Mouse (Mus musculus) kidney, postnatal 14 days (tissue): ENCODE measurements around the gene Ppid.
"Not testable (repeated sequence)": the region's sequence is repeated elsewhere in the genome, so short reads cannot be mapped to it uniquely, and the experiment has no call there.

Source experiments
- DNase-seq: peaks from one replicate; pipeline ENCODE4 v3.0.0; 2022; ENCODE audit warnings: mixed read lengths

Ppid gene

GRCm38 (mm10) chr3:79573376-79573775, 17.8 kb upstream of the Ppid start:
- DNase-seq = not testable (repeated sequence)

GRCm38 (mm10) chr3:79574336-79574735, 16.8 kb upstream of the Ppid start:
- DNase-seq = no peak

DNA sequence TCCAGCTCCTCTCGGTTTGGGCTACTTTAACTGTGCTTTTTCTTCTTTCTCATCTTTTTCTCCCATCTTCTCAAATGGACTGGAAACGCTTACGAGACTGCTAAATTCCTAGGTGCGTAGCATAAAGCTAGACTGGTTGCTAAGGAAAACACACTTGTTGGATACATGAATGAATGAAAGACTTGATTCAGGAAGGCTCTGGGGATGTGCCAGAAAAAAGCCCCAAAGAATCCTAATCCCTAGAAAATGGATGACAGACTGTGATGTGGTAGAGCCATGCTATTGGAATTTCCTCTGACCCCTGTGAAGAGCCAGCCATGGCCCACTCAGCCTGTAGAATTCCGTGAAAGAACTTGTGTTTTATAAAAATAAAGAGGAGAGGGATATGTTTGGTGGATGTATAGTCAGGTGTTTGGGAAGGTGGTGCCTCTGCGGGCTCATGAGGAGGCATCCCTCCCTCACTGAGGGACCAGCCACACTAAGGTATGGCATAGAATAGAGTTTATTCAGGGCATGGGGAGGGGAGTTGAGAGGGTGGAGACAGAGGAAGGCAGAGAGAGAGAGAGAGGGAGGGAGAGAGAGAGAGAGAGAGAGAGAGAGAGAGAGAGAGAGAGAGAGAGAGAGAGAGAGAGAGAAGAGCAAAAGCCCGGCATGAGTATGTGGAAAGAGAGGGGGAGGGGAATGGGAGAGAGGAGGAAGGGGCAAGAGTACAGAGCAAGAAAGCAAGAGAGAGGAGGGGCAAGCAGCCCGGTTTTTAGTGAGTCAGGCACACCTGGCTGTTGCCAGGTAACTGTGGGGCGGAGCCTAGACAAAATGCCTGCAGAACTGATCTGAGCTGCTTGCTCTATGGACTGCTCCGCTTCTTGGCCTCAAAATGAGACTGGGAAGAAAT, 15.3 kb upstream of the Ppid start:
- peak; percentile 70 for DNase-seq

- no peak for DNase-seq
Measured at GRCm38 (mm10) chr3:79576468-79576816, 14.7 kb upstream of the Ppid start.

DNA sequence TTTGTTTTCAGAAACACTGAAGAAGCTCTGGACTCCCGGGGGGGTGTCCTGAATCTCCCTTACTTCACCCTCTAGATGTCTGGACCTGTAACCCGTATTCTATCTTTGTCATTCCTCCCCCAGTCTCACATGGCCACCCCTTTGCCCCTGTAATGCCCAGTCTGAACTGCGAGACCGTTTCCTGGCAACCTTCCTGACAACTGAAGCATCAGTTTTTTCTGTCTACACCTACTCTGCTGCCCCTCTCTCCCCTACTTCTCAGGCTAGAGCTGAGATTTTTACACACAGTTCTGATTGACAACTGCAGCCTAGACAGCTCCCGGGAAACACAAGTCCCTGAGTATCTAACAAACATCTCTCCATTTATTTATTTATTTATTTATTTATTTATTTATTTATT, 14.3 kb upstream of the Ppid start:
- DNase-seq = no peak

- DNase-seq = no peak
Measured at GRCm38 (mm10) chr3:79577606-79578005, 13.5 kb upstream of the Ppid start.

GRCm38 (mm10) chr3:79578164-79578563, 13.0 kb upstream of the Ppid start:
- DNase-seq = no peak

DNA sequence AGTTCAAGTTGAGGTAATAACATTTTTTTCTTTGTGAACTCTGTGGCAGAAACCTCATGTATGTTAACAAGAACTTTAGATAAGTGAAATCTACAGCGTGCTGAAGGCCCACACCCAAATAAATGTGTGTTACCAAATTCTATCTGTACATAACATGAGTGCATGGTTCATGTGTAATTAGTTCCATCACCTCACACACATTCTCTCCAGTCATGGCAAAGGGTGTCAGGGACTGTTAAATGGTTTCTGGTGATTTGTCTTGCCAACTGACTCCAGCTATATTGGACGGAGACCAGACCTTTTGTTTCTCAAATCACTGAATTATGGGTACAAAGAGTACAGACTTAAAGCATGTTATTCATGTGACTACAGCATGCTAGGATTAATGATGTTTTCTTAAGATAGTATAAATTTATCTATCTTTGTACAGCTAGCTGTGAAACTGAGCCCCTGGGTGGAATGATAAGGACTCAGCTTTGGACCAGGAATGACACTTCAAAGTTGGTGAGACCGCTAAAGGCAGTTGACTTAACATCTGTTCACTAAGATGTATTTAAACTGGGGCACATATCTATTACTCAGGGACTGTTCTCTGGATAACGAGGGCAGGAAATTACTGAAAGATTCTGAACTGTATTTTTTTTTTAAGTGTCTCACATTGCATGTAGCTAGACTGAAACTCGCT, 11.1 kb upstream of the Ppid start:
- DNase-seq = no peak

DNA sequence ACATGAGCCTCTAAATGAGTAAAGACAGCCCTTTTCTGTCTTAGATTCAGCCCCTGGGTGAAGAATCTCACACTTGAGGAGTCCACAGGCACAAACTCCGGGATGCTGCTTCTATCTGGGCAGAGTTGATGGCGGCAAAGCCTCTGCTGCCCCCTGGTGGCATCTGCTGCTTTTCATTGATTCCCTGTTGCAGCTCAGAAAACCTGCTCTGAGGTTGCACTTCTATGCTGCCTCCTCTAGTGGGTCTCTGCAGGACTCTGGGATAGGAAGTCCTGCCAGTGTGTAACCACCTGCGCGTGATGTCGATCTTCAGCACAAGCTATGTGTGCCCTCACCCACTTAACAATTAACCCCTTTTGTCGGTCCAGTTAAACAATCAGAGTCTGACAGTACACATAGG, 4.3 kb upstream of the Ppid start:
- peak; percentile 94 for DNase-seq

- DNase-seq = no peak
Measured at GRCm38 (mm10) chr3:79589671-79590070, 1.5 kb upstream of the Ppid start.

- DNase-seq = no peak
Measured at GRCm38 (mm10) chr3:79591793-79592471, 790 bp downstream of the Ppid start.

DNA sequence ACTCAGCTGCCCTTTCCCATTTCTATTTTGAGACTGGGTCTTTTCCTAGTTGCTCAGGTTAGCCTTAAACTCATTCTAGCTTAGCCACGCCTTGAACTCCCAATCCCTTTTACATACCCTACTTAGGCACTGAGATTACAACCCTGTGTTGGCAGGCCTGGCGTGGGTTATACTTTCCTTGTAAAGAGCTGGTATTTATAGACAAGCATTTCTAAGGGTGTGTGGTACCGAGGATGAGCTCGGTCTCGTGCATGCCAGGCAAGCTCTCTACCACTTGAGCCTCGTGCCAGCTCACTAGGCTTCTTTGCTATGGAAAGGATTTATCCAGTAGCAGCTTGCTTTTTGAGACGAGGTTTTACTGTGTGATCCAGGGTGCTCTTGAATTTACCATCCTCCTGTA, 4.3 kb downstream of the Ppid start:
- DNase-seq = no peak

DNA sequence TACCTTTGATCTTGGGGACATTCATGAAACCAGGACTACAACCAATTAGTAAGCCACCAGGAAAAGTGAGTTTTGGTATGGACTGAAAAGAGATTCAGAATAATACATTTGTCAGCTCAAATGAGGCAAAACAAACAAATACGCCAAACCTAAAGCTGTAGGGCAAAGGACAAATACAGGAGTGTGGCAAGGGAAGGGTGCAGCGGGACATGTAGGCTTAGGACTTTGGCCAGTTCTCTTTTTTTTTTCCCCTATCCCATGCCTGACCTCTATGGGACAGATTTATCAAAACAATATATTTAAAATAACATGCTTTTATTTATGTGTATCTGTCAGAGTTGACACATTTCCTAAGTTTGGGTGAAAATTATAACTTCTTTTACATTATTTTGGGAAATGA, 18.7 kb downstream of the Ppid start:
- DNase-seq = no peak

GRCm38 (mm10) chr3:79627484-79628181, 36.5 kb downstream of the Ppid start:
- no peak for DNase-seq

DNA sequence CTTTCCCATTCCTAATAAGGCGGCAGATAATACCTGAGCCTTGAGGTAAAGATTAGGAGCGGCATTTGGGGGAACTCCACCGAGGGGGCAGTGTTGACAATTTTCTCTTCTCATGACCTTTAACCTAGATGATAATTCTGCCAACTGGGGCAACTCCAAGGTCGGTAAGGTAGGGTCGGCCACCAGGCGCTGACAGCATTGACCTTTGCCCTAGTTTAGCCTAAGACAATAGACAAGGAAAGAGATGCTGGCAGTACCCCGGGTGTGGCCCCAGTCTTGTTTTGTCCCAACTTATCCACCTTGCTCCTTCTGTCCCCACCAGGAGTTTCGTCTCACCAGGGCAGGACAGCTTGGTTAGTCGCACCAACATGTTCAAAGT, 37.0 kb downstream of the Ppid start:
- DNase-seq = no peak

DNA sequence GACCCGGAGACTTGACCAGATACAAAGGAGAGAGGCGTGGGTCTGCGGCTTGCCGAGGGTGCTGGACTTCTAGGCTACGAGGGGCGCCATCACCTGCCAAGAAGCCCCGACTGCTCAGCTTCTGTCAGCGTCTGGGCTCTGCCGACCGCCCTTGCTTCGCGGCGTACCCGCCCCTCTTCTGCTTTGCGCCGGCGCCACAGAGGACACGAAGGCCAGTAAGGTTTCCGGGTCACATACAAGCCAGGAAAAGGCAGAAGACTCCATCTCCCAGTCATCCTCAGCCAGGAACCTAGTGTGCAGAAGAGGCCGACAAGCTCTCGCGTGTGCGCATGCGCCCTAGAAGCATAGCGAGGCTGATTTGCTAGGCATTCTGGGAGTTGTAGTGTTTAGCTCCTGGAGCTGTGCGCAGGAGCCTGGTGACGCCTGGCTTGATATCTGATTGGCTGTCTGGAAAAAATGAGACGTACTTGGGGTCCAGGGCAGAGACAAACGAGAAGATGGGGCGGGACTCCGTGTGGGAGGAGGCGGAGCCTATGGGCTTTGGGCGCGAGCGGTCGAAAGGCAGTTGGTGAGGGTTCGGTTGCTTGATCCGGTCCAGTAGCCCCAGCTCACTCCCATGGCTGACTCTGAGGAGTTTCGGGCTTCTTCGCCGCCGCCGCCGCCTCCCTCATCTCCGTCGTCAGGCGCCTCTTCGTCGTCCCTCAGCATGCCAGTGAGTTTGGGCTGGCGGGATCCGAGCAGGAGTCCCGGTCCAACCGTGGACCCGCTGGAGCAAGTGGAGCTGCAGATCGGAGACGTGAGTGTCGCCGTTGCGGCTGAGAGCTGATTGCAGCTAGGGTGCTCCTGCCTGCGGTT, 37.6 kb downstream of the Ppid start, which contains the start of gene 4930579G24Rik:
4930579G24Rik (plus strand) TSS at position 519 of the 855 bp plus-strand sequence.
- DNase-seq = peak; percentile 98

- DNase-seq = peak; percentile 78
Measured at GRCm38 (mm10) chr3:79629416-79629730, 38.2 kb downstream of the Ppid start, which contains the start of gene Etfdh. TSS of gene Etfdh (minus strand) at chr3:79629500.

GRCm38 (mm10) chr3:79652129-79652528, 61.0 kb downstream of the Ppid start:
- no peak for DNase-seq
